Mouse (Mus musculus) bone marrow, adult 2 months (tissue): ENCODE data around the gene Trpm3.

ENCODE experiments used
- CTCF ChIP-seq: fragments of 200-500 bp; IDR thresholded peaks from 2 replicates; pipeline ENCODE4 v1.5.1; 2011; ENCODE audit warnings: low read length, control low read depth; ENCODE audit not compliant: control insufficient read depth, insufficient read depth
- POLR2A ChIP-seq: fragments of 200-500 bp; IDR thresholded peaks from 2 replicates; pipeline ENCODE4 v1.6.1; 2011; ENCODE audit warnings: low read depth, mild to moderate bottlenecking, control low read depth, low read length, borderline replicate concordance; ENCODE audit not compliant: control insufficient read depth

- no peak for TF ChIP-seq CTCF
- no peak for TF ChIP-seq POLR2A
Observed at GRCm38 (mm10) chr19:22929768-22930167, 790.9 kb downstream of the Trpm3 start.
